Mouse (Mus musculus) gastrocnemius, adult 2 months (tissue): ENCODE data around the gene Ccnjl. TPM values are rescaled to one million over a fixed set of nuclear protein-coding genes. Genes with fewer than 3 reads are reported as not detected.

ENCODE experiments used
- DNase-seq: peaks from one replicate; pipeline ENCODE4 v3.0.0; 2022
- H3K27ac ChIP-seq: fragments of 200-600 bp; 2 replicates; pipeline ENCODE4 v1.8.1; 2022; ENCODE audit warnings: mild to moderate bottlenecking
- H3K4me3 ChIP-seq: fragments of 200-600 bp; 2 replicates; pipeline ENCODE4 v1.8.1; 2022; ENCODE audit warnings: mild to moderate bottlenecking, moderate library complexity
- CTCF ChIP-seq: fragments of 200-600 bp; IDR thresholded peaks from 2 replicates; pipeline ENCODE4 v1.8.1; 2022; ENCODE audit warnings: antibody characterized with exemption, mild to moderate bottlenecking, moderate library complexity
- intact Hi-C: fragments of 180-260 bp; cut with DNase I; formaldehyde crosslinking; loops from one replicate; pipeline ENCODE4 v1.15.1; 2025
- total RNA-seq, 2 experiments: library from RNA; stranded (reverse); gene quantifications; 2 replicates each; pipeline ENCODE4 v1.2.3; 2021

The Ccnjl gene
- total RNA-seq, 2 experiments from 2014 or later = 0.33 TPM; not detected in 1

GRCm38 (mm10) chr11:43563654-43564244, 35.2 kb downstream of the Ccnjl start:
- DNase-seq = no peak
- no peak overlapping the region for H3K4me3 ChIP-seq
- no peak overlapping the region for H3K27ac ChIP-seq
- TF ChIP-seq CTCF = no peak
- intact Hi-C loops = no loop called here

- no peak for DNase-seq
- intact Hi-C loops = no loop called here
- H3K27ac ChIP-seq = no peak overlapping the region
- no peak for TF ChIP-seq CTCF
- no peak overlapping the region for H3K4me3 ChIP-seq
Observed at GRCm38 (mm10) chr11:43565414-43565813, 36.8 kb downstream of the Ccnjl start.

GRCm38 (mm10) chr11:43565852-43566251, 37.3 kb downstream of the Ccnjl start:
- intact Hi-C loops = no loop called here
- no peak overlapping the region for H3K27ac ChIP-seq
- DNase-seq = no peak

GRCm38 (mm10) chr11:43566696-43567095, 38.1 kb downstream of the Ccnjl start:
- no peak for DNase-seq
- intact Hi-C loops = no loop called here
- no peak for TF ChIP-seq CTCF
- H3K4me3 ChIP-seq = no peak overlapping the region
- H3K27ac ChIP-seq = no peak overlapping the region

More at GRCm38 (mm10) chr11:43565852-43566251, 37.3 kb downstream of the Ccnjl start:
- TF ChIP-seq CTCF = no peak
- H3K4me3 ChIP-seq = no peak overlapping the region

GRCm38 (mm10) chr11:43568263-43568662, 39.7 kb downstream of the Ccnjl start:
- Histone ChIP-seq H3K27ac (no peak overlapping the region), H3K4me3 (no peak overlapping the region)
- TF ChIP-seq CTCF = peak; percentile 71
- intact Hi-C loops = no loop called here
- DNase-seq = no peak

GRCm38 (mm10) chr11:43569188-43569587, 40.6 kb downstream of the Ccnjl start:
- intact Hi-C loops = no loop called here
- Histone ChIP-seq H3K4me3 (peak overlapping the region; percentile 26), H3K27ac (peak overlapping the region; percentile 74)
- TF ChIP-seq CTCF = no peak
- no peak for DNase-seq

GRCm38 (mm10) chr11:43569595-43569994, 41.0 kb downstream of the Ccnjl start:
- intact Hi-C loops = no loop called here
- peak; percentile 76 for DNase-seq
- H3K4me3 ChIP-seq = peak overlapping the region; percentile 31
- peak overlapping the region; percentile 74 for H3K27ac ChIP-seq
- no peak for TF ChIP-seq CTCF

GRCm38 (mm10) chr11:43575061-43575375, 46.4 kb downstream of the Ccnjl start:
- H3K27ac ChIP-seq = no peak overlapping the region
- TF ChIP-seq CTCF = no peak
- intact Hi-C loops = no loop called here

GRCm38 (mm10) chr11:43575376-43576151, 47.0 kb downstream of the Ccnjl start:
- Histone ChIP-seq H3K4me3 (no peak overlapping the region), H3K27ac (no peak overlapping the region)
- no peak for DNase-seq
- intact Hi-C loops = no loop called here
- no peak for TF ChIP-seq CTCF

More at GRCm38 (mm10) chr11:43575061-43575375, 46.4 kb downstream of the Ccnjl start:
- DNase-seq = no peak
- H3K4me3 ChIP-seq = no peak overlapping the region

- no peak overlapping the region for H3K4me3 ChIP-seq
- H3K27ac ChIP-seq = no peak overlapping the region
- no peak for DNase-seq
- intact Hi-C loops = no loop called here
- no peak for TF ChIP-seq CTCF
Observed at GRCm38 (mm10) chr11:43577713-43578478, 49.3 kb downstream of the Ccnjl start.

GRCm38 (mm10) chr11:43585211-43586005, 56.8 kb downstream of the Ccnjl start:
- intact Hi-C loops = loop anchor here (1.0 kb wide), 1 partner anchor 91 kb away; no protein-coding TSS in a partner anchor

More at GRCm38 (mm10) chr11:43585211-43586005, 56.8 kb downstream of the Ccnjl start:
- no peak for TF ChIP-seq CTCF
- Histone ChIP-seq H3K27ac (no peak overlapping the region), H3K4me3 (no peak overlapping the region)
- DNase-seq = no peak
